Mouse (Mus musculus) limb, embryonic 11.5 days (tissue): Measurements from ENCODE around the gene Gfod1. TPM values are rescaled to one million over a fixed set of nuclear protein-coding genes. Genes with fewer than 3 reads are reported as not detected.

ENCODE experiments used
- ATAC-seq: fragments of 200-750 bp; cut with Nextera tagmentation; 2 replicates; pipeline ENCODE4 v1.8.0; 2017; ENCODE audit warnings: low read depth; ENCODE audit not compliant: insufficient number of reproducible peaks, low FRiP score, low TSS enrichment
- DNase-seq: peaks from one replicate; pipeline ENCODE4 v3.0.0-alpha.2; 2015; ENCODE audit warnings: low spot score
- H3K27ac ChIP-seq: fragments of 300-500 bp; sonication (generic); replicated peaks from 2 replicates; pipeline ENCODE4 v1.5.1; 2014; ENCODE audit warnings: low read depth, mild to moderate bottlenecking, low read length
- H3K27me3 ChIP-seq: fragments of 300-500 bp; sonication (generic); 2 replicates; pipeline ENCODE4 v1.6.1; 2014; ENCODE audit warnings: mild to moderate bottlenecking, low read length, mixed read lengths; ENCODE audit not compliant: control insufficient read depth, insufficient read depth
- H3K36me3 ChIP-seq: fragments of 300-500 bp; sonication (generic); 2 replicates; pipeline ENCODE4 v1.6.1; 2014; ENCODE audit warnings: mild to moderate bottlenecking, low read length, moderate library complexity, mixed read lengths; ENCODE audit not compliant: control insufficient read depth, insufficient read depth
- H3K4me1 ChIP-seq: fragments of 300-500 bp; sonication (generic); 2 replicates; pipeline ENCODE4 v1.6.1; 2014; ENCODE audit warnings: low read length, mixed read lengths; ENCODE audit not compliant: control insufficient read depth, insufficient read depth
- H3K4me2 ChIP-seq: fragments of 300-500 bp; sonication (generic); 2 replicates; pipeline ENCODE4 v1.6.1; 2014; ENCODE audit warnings: low read depth, mild to moderate bottlenecking, moderate library complexity; ENCODE audit not compliant: severe bottlenecking
- H3K4me3 ChIP-seq: fragments of 300-500 bp; sonication (generic); 2 replicates; pipeline ENCODE4 v1.5.1; 2014; ENCODE audit warnings: low read depth, low read length
- H3K9ac ChIP-seq: fragments of 300-500 bp; sonication (generic); 2 replicates; pipeline ENCODE4 v1.6.1; 2014; ENCODE audit warnings: mild to moderate bottlenecking, low read length
- H3K9me3 ChIP-seq: fragments of 300-500 bp; sonication (generic); 2 replicates; pipeline ENCODE4 v1.6.1; 2016; ENCODE audit warnings: low read length; ENCODE audit not compliant: control insufficient read depth
- WGBS: fragments of 180-500 bp; shearing (Covaris S2); extraction: QIAGEN DNeasy Blood & Tissue Kit; methylation state at CpG from one replicate; pipeline ENCODE4 v1.1.7; 2014; 5-methylcytosine and 5-hydroxymethylcytosine counted together
- polyA plus RNA-seq: library from polyadenylated mRNA; unstranded; fragments of >200 nt; fragmentation: Nextera tagmentation; extraction: Ambion mirVana; gene quantifications from 2 replicates; pipeline ENCODE4 v1.2.1, GENCODE M21; 2014

The Gfod1 gene
- polyA plus RNA-seq, 1 experiment from 2014 or later: 0.31 TPM

DNA sequence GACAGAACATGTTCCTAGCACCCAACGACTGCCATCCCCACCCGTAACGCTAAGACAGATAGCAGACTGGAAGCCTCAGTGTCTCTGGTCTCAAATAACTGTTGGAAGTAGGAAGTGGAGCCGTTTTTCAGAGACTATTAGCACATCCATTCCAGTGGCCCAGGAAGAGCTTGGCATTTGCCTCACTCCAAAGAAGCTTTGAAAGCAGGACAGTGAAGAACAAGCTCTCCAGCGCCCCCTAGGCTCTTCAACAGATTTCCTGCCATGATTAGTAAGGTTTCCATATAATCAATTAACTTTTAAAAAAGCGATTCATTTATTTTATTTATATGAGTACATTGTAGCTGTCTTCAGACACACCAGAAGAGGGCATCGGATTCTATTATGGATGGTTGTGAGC is 28.6 kb upstream of the Gfod1 start:
- no peaks in the 10 kb centered on the region for H3K36me3 ChIP-seq
- DNase-seq: peak; percentile 37
- 44% methylated on average over 7 of the region's 7 CpGs for WGBS
- H3K4me1 ChIP-seq: no peaks in the 10 kb centered on the region
- ATAC-seq: no peak
- H3K4me3 ChIP-seq: no peak overlapping the region
- no peaks in the 10 kb centered on the region for H3K27me3 ChIP-seq
- H3K9ac ChIP-seq: no peak overlapping the region
- no peak overlapping the region for H3K4me2 ChIP-seq
- H3K27ac ChIP-seq: no peak overlapping the region
- no peaks in the 10 kb centered on the region for H3K9me3 ChIP-seq

DNA sequence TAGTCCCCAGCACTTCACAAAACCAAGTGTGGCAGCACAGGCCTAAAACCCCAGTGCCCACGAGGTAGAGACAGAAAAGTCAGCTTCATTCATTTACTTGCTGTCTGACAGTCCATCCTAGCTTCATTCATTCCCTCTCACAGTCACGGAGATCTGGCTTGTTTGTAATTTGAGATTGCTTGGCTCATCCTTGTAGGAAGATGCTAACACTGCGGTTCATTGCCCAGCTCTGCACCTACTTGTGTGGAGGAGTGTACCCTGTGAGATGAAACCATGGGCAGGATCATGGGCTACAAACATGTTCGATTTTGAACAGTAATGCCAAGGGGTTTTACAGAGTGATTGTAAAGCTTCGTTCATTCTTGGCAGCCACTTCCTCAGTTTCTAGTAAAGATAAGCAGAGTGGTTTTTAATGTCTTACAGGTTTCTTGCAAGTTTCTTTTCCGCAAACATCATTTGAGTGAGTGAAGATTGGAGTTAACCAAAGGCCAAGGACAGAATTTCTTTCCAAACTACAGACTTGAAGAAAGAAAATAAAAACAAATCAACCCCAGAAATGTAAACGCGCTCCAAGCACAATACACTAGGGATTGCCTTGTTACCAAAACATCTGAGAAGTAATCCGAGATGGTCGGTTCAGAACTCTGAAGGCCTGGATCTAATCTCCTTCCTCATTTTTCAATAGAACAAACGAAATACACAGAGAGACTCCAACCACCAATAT is 27.9 kb upstream of the Gfod1 start:
- Histone ChIP-seq H3K4me2 (no peak overlapping the region), H3K36me3 (no peaks in the 10 kb centered on the region), H3K9me3 (no peaks in the 10 kb centered on the region), H3K27me3 (no peaks in the 10 kb centered on the region), H3K4me3 (no peak overlapping the region), H3K27ac (no peak overlapping the region), H3K9ac (no peak overlapping the region), H3K4me1 (no peaks in the 10 kb centered on the region)
- DNase-seq (no peak), ATAC-seq (no peak)
- 50% methylated on average over 11 of the region's 11 CpGs for WGBS

DNA sequence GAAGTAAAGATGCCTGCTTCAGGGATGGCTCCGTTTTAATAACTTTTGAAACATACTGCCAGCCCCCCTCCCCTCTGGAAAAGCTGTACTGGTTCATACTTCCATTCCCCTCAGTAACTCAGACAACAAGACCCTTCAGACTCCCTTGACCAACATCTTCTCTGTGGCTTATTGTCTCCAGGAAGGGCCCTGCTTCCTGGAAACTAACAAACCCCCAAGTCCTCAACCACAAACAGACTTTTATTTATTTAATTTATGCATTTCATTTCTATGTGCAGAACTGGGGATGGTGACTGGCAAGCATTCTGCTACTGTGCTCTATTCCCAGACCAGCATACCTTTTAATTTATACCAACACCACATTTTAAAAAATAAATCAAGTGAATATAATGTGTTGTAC is 21.5 kb upstream of the Gfod1 start:
- ATAC-seq (no peak), DNase-seq (no peak)
- no peaks in the 10 kb centered on the region for H3K36me3 ChIP-seq
- no peak overlapping the region for H3K9ac ChIP-seq
- H3K9me3 ChIP-seq: no peaks in the 10 kb centered on the region
- no peak overlapping the region for H3K27ac ChIP-seq
- H3K4me3 ChIP-seq: no peak overlapping the region
- H3K27me3 ChIP-seq: no peaks in the 10 kb centered on the region
- WGBS: 88% methylated on average over 1 of the region's 1 CpGs
- no peak overlapping the region for H3K4me2 ChIP-seq
- H3K4me1 ChIP-seq: no peaks in the 10 kb centered on the region

DNA sequence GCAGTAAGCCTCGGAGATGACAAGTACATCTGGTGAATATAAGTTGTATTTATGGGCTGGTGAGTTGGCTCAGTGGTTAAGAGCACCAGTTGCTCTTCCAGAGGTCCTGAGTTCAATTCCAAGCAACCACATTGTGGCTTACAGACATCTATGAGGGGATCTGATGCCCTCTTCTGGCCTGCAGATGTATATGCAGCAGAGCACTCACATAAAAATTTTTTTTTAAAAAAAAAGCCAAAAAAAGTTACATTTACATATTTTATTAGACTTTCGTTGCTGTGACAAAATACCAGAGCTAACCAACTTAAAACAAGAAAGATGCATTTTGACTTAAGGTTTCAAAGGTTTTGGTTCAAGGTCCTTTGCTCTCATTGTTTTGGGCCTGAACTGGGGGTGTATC is 17.5 kb upstream of the Gfod1 start:
- 67% methylated on average over 2 of the region's 2 CpGs for WGBS
- no peak overlapping the region for H3K27ac ChIP-seq

DNA sequence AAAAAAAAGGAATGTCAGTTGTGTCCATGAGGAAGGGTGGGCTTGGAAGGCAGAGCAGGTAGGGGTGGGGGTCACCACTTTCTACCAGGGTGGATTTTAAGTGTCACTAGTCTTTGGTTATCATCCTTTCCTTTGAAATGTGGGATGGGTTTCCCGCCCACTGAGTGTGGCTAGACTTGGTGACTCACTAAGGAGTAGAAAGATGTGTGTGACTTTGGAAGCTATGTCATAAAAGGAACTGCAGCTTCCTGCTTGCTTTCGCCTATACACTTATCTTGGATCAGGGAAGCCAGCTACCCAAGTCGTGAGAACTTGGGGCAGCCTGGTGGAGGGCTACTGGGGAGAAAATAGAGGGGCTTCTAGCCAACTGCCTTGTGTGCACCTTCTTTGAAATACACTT is 15.4 kb upstream of the Gfod1 start:
- 71% methylated on average over 3 of the region's 3 CpGs for WGBS
- DNase-seq: no peak
- Histone ChIP-seq H3K27ac (no peak overlapping the region), H3K36me3 (no peaks in the 10 kb centered on the region), H3K4me1 (no peaks in the 10 kb centered on the region), H3K4me2 (no peak overlapping the region), H3K4me3 (no peak overlapping the region), H3K9ac (no peak overlapping the region), H3K27me3 (no peaks in the 10 kb centered on the region), H3K9me3 (no peaks in the 10 kb centered on the region)
- ATAC-seq: no peak

More for the DNA sequence above, 17.5 kb upstream of the Gfod1 start:
- H3K36me3 ChIP-seq: no peaks in the 10 kb centered on the region
- no peak overlapping the region for H3K4me2 ChIP-seq
- H3K27me3 ChIP-seq: no peaks in the 10 kb centered on the region
- H3K9ac ChIP-seq: no peak overlapping the region
- H3K4me1 ChIP-seq: no peaks in the 10 kb centered on the region
- no peaks in the 10 kb centered on the region for H3K9me3 ChIP-seq
- DNase-seq: no peak
- H3K4me3 ChIP-seq: no peak overlapping the region
- no peak for ATAC-seq

DNA sequence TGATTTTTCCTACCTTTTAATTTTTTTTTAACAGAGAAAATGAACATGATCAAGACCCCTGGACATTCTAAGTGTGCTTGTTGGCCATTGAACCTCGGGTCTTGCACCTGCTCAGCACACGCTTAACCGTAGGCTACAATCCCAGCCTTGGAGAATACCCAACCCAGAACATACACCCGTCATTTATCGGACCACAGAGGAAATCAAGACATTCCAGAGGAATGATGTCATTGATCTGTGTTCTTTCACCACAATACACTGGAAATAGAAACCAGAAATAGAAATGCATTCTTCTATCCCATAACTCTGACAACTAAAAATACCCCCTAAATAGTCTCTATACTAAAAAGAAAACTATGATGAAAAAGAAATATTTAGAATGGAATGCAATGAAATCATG is 13.4 kb upstream of the Gfod1 start:
- Histone ChIP-seq H3K27ac (no peak overlapping the region), H3K4me3 (no peak overlapping the region), H3K36me3 (no peaks in the 10 kb centered on the region), H3K4me1 (no peaks in the 10 kb centered on the region), H3K9ac (no peak overlapping the region), H3K27me3 (no peaks in the 10 kb centered on the region), H3K9me3 (no peaks in the 10 kb centered on the region), H3K4me2 (no peak overlapping the region)
- WGBS: 81% methylated on average over 5 of the region's 5 CpGs
- no peak for ATAC-seq
- no peak for DNase-seq

DNA sequence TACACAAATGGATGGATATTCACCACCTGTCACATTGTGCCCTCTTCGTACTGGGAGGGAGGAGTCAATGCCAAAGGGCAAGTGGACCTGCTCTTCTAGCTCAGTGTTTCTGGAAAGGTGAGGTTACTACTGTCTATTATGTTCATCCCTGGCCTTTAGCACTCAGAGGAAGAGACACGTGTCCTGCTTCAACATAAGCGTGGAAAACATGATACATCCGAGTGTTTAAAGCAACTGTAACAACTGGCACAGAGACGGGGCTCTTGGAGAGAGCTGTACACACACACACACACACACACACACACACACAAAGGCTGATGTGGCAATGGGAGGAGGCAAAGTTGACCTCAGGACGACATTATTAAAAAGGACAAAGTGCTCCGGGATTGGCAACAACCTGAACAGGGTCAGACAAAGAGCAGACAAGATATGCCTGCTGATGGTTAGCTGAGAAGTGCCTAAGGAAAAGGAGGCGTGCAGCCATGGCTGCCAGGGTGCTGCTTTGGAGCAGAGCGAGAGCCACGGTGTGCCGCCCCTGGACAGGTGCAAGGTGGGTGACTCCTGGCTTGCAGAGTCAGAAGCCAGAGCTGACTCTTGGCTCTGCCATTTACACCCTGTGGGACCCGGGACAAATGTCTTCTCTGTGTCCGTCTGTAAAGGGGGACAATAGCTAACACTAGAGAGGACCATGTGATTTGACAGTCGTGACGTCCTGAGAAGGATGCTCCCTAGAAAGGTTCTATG is 1.4 kb upstream of the Gfod1 start:
- Histone ChIP-seq H3K4me2 (no peak overlapping the region), H3K4me1 (peaks cover 8% of the 10 kb centered on the region; the same call in 1 of the 2 replicates)
- no peak for ATAC-seq

DNA sequence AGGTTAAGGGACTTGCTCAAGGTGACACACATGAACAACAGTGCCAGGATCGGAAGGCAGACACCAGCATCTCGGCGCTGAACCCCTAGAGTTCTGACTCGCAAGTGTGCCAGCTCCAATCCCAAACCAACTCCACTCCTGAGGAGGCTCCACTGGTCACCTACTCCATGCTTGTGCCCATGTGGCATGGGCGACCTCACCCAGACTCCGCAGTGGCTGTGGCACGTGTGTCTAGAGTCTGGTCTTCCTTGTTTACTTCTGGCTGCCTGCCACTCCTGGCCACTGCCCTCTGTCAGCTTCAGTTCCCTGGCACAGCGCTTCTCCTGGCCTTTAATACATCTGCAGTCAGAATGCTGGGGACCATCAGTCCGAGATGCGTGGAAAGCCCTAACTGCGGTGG is 728 bp upstream of the Gfod1 start:
- Histone ChIP-seq H3K9ac (no peak overlapping the region), H3K9me3 (no peaks in the 10 kb centered on the region), H3K27me3 (peaks cover 35% of the 10 kb centered on the region), H3K36me3 (no peaks in the 10 kb centered on the region), H3K27ac (no peak overlapping the region), H3K4me3 (peak overlapping the region; percentile 58), H3K4me1 (peaks cover 8% of the 10 kb centered on the region; the same call in 1 of the 2 replicates), H3K4me2 (peak overlapping the region; percentile 100)
- DNase-seq (no peak), ATAC-seq (peak; percentile 20; the same call in 1 of the 2 replicates)
- WGBS: 24% methylated on average over 11 of the region's 11 CpGs

More for the DNA sequence above, 1.4 kb upstream of the Gfod1 start:
- no peak for DNase-seq
- H3K36me3 ChIP-seq: no peaks in the 10 kb centered on the region
- H3K27ac ChIP-seq: no peak overlapping the region
- H3K9ac ChIP-seq: no peak overlapping the region
- no peaks in the 10 kb centered on the region for H3K9me3 ChIP-seq
- WGBS: 80% methylated on average over 15 of the region's 15 CpGs
- peaks cover 29% of the 10 kb centered on the region for H3K27me3 ChIP-seq
- no peak overlapping the region for H3K4me3 ChIP-seq
